Mouse (Mus musculus) lung, postnatal 36 days (tissue): Measurements from ENCODE around the gene Itga9.

Source experiments
- DNase-seq: peaks from one replicate; pipeline ENCODE4 v3.0.0; 2022; ENCODE audit warnings: mixed read lengths

Itga9 gene

DNA sequence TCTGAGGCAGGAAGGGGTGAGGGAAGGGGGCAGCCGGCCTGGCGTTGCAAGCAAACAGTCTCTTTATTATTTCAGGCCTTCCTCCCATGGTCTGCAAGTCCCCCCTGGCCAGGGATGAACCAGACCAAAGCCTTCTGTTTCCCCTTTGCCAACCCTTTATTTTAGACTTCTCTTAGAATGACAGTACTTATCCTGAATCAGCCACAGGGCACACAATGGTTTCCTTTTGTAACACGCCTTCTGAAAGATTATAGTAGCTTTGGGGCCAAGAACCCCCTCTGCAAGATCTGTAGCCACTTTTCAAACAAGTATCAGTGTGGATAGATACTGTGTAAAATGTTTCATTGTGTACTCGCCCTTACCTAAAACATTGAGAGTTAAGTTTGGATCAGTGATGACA, 178.1 kb downstream of the Itga9 start:
- no peak for DNase-seq

DNA sequence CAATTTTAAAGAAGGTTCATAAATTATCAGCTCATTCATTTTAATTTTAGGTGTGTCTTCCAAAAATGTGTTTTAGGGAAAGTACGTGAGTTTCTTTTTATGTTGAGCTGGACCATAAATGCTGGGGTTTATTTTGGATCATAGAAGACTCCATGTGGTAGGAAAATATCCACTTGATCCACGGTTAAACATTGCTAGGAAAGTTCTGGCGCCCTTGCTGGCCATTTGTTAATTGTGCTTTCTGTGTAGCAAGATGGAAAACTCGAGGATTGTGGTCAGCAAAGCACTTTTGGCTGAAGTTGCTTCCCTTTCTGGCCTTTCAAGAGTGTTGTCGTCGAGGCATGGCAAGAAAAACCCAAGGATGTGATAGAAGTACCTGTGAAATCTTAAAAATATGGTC, 179.3 kb downstream of the Itga9 start:
- DNase-seq, result no peak

DNA sequence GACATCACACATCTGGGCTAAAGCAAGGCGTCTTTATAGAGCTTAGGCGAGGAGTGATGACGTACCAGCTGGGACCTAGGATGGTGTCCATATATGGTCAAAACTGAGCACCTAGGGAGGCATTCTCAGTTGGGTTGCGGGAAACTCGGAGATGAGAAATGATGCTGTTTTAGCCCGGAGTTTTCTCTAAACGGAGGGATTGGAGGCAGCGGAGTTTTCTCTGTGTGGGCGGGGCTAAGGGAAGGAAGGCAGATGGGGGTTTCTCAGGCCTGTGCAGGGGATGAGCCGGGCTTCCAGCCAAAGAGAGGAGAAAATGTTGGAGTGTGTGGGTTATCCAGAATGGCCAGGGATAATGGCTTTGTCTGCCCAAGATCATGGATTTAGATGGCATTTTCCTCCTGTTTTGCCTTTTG, 182.4 kb downstream of the Itga9 start:
- DNase-seq, result no peak

DNA sequence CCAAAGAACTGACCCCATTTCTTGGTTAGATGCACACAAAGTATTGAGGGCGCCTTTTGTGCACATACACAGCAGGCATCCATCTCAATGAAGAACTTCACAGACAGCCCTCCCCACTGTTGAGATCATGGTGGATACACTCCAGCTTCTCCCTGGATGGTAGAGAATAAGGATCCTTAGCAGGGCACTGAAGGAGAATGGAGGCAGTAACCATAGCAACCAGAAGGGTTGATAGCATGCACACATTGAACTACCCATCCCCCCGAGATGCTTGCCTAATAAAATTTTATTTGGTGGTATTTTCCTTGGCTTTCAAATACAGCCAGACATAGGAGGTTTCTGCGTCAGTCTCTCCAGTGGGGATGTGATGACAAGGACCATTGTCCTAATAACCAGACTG, 184.7 kb downstream of the Itga9 start:
- DNase-seq, result no peak

DNA sequence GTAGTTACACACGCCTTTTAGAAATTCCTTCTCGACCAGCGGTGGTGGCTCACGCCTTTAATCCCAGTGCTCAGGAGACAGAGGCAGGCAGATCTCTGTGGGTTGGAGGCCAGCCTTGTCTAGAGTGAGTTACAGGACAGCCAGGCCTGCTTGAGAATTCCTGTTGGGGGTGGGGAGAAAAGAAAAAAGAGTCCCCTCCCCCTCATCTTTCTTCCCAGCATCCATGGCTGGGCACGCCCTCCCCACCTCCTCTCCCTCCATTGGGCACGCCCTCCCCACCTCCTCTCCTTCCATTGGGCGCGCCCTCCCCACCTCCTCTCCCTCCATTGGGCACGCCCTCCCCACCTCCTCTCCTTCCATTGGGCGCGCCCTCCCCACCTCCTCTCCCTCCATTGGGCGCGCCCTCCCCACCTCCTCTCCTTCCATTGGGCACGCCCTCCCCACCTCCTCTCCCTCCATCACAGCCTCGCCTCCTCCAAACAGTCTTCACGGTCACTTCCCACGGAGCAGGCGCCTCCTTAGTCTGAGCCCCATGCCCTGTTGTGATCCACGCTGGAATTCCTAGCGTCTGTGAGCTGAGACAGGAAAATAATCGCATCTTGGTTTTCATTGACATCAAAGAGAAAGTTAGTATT, 186.8 kb downstream of the Itga9 start:
- no peak for DNase-seq

DNA sequence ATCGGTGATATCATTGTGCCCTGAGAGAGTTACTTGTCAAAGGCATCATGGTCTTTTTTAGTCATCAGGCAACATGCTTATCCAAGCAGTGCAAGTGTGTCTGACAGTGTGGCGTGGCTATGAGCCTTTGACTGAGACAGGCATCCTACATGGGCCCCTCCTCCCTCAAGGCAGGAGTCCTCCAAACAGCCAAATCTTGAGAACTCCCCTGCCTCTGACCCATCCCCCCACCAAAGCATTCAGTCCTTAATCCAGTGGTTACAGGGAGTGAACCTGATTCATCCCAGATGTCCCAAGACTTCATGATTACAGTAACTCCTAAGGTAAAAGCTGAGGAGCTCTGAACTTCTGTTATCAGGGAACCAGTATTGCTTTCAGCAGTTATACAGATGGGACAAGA, 188.2 kb downstream of the Itga9 start:
- no peak for DNase-seq

DNA sequence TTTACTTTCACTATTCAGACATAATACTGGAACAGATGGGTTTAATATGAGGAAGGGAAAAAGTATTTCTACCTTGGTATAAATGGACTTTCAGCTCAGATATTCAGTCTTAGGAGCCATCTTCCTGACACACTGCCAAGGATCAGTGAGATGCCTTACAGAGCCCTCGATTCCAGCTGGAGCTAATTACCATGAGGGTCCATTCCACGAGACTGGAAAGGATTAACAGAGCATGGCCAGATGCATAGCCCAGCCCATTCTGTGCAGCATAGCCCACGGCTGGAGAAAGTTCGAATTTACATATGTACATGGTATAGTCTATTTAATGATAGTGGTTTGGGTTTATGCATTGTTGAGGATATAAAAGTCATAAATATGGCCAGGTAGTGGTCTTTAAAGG, 188.8 kb downstream of the Itga9 start:
- DNase-seq, result no peak

DNA sequence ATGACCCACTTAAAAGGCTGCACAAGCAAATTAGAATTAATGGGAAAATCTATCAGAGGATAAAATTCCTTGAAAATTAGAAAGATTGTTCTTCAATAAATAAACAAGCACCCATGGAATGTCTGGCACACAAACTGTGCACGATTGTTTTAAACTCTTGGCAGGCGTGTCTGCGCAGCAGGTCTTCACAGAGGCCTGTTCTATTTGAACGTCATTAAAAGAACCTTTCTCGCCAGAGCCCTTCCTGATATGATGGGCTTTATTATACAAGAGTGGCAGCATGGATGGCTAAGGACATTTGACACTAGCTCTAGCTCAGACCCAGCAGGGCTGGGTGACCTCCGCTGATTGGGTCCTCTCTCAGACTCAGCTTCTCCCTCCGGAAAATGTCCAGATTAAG, 192.6 kb downstream of the Itga9 start:
- DNase-seq, result peak; percentile 49

DNA sequence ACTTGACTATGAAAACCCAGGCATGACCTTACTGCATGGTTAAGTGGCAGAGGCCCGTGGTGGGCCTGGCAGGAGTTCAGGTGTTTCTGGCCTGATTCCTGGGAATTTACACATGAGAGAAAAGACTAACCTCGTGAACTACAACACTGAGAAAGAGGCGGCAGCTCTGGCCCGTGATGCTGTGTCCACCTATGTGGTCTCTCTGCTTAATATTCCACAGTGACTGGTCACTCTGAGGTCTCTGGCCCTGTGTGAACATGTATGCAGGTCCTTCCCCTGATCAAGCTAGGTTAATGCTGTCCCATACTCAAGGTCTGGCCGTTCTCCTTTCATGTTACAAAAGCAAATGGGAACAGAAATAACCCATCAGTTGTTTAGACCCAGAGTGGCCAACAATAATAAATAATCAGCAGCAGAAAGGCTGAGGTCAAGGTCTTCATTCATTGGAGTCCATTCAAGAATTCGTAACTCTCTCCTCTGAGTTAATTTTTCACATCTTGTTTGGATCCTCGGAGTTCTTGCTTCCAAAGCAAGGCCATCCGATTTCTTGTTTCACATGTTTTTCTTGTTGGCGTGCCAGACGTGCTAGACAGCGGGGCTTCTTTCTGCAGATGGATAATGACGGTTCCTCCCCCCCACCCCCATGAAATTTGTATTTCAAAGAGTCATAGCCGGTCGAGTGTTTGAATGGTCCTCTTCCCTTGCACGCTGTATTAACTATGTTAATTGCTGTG, 194.9 kb downstream of the Itga9 start:
- DNase-seq, result peak; percentile 62

DNA sequence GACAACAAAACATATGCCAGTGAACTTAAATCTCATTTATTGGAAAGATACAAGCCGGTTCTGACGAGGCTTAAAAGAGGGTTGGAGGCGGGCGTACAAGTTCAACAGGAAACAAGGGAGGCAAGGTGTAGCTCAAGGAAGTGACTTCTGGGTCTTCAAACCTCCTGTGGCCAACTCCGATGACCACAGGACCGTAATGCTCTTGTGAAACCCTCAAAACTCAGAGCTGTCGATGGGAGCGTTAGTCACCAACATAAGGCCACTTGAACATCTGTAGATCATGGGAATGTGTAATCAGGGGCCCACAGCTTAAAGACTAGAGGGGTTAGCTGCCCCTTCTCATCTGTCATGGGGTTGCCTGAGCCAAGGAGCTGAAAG, 195.4 kb downstream of the Itga9 start:
- DNase-seq, result no peak

DNA sequence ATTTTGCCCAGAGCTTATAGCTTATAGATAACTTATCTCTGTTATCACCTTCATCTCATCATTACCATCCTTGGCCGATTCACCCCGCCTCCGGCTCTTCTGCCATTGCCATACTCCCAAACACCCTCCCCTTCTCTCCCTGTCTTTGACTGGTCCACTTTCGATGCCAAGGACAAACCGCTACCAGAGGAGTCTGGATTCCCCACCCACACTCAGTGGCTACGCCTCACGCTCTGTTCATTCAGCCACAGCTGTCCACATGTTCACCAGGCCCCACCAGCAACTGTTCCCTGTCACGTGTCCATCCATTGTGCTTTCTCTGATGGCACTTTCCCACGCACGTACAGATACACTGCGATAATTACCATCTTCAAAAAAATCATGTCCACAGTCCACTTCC, 195.9 kb downstream of the Itga9 start:
- no peak for DNase-seq

DNA sequence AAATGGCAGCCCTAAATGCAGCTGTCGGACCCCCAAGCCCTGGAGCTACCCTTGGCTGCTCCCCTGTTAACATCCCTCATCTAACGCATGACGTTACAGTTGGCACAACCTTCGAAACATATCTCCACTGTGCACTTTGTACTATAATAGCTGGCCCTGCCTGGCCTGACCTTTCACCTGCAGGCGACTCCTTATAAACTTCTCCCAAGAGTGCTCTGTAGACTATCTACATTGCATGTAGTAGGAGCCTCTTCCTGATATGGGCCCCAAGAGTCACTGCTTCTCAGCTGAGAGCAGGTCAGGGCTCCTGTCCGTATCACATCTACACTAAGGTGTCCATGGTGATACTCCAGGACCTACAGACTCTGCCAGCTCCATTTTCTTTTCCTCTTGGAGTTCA, 199.2 kb downstream of the Itga9 start:
- no peak for DNase-seq

DNA sequence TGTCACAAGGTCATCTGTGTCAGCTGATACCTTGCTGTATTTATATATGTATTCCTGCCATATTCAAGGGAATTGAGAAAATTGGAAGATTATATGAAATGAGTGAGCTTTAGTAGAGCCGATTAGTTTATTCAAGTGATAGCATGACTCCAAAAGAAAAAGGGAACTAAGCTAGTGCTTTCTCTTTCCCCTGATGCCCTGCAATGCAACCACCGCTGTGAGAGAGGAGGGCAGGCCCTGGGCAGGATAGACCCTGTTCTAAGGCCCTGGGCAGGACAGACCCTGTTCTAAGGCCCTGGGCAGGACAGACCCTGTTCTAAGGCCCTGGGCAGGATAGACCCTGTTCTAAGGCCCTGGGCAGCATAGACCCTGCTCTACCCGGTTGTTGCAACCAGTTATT, 201.2 kb downstream of the Itga9 start:
- no peak for DNase-seq

DNA sequence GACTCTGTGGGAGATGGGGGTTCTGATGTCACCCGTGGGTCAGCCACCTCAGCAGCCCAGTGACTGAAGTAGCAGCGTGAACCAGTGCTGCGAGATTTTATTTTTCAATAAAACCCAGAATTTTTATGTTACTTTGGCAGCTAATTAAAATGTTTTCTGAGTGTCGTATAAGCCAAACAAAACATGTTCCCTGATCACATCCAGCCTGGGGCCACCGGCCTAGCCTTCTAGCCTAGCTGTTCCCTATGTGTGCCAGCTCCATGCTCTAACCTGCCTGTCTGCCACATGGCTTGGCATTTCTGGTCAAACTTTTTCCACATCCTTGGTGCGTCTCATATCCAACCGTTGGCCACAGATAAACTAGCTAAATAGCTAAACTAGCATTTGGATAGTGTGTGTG, 205.7 kb downstream of the Itga9 start:
- DNase-seq, result peak; percentile 17

DNA sequence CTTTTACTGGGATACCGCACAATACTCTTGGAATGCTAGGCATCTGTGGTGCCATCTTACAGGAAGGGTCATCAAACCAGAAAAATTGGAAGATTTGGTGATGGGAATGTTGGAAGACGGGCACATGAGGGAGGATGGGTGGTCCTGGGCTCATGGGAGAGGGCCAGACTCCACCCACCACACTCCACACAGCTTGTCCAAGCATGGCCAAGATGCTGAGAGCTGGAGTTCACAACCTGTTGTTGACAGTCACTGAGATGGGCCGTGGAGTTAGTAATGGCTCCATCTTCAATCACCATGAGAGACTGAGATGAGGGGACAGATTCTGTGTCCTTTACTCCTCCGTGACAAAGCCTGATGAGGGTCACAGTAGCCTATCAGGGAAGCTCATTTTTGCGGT, 207.0 kb downstream of the Itga9 start:
- DNase-seq, result no peak

DNA sequence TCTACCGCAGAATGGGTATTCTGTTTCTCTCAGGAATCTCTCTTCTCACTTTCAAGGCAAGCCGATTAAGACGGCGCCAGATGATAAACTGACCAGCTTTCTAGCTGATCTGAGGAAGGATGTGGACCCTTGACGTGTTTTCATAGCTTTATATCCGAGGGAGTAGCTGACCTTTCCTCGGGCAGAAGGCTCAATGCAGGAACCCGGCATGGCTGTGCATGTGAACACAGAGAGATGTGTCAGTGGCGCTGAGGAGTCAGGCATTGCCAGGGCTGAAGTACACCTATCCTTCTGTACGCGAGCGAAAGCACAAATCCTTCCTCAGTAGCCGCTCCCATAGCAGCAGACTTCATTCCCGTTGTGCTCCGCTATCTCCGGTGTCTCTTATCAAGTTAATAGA, 207.6 kb downstream of the Itga9 start:
- DNase-seq, result no peak

DNA sequence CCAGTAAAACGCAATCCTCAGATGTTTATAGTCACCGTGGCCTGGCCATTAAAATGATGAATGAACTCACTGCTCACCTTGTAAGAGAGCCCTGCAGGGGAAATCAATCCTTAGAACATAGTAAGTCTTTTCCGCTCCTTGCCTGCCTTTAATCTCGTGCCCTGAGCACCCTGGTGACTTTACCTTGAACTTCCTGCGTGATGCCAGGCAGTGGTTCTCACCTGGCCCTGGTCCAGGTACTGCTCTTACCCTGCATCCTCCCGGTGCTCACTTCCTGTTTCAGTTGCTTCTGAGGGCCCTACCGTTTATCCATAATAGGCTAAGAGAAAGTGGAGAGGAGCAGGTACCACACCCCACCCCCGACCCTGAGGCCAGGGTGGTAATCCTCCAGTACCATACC, 208.0 kb downstream of the Itga9 start:
- no peak for DNase-seq

DNA sequence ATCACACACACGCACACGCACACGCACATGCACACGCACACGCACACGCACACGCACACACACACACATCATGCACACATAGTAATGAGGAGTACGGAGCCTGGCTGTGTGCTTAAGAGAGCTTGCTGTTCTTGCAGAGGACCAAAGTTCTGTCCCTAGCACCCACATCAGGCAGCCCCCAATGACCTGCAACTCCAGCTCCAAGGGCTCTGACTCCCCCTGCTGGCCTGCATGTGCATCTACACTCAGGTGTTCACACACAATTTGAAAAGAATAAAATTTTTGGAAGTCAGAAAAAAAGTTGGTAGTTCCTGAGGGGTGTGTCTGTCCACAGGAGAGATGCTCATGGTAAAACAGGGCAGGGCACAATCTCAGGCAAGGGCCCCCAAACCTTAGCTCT, 209.1 kb downstream of the Itga9 start:
- DNase-seq, result no peak

DNA sequence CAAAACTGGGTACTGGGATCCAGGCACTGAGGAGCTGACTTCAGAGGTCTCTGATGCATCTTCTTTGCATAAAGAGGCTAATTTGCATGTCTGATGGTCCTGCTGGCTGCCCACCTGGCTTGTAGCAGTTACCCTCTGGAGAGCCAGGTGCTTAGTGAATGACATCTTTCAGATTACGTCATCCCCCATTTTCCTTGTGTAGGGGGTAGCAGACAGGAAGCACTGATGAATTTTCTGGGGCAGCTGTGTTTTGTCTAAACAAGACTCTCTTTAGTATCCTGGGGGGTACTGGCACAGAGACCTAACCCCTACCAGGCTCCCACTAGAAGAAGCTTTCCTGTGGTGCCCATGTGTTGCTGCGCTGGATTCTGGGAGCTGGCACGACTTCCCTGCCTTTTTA, 212.0 kb downstream of the Itga9 start:
- no peak for DNase-seq

DNA sequence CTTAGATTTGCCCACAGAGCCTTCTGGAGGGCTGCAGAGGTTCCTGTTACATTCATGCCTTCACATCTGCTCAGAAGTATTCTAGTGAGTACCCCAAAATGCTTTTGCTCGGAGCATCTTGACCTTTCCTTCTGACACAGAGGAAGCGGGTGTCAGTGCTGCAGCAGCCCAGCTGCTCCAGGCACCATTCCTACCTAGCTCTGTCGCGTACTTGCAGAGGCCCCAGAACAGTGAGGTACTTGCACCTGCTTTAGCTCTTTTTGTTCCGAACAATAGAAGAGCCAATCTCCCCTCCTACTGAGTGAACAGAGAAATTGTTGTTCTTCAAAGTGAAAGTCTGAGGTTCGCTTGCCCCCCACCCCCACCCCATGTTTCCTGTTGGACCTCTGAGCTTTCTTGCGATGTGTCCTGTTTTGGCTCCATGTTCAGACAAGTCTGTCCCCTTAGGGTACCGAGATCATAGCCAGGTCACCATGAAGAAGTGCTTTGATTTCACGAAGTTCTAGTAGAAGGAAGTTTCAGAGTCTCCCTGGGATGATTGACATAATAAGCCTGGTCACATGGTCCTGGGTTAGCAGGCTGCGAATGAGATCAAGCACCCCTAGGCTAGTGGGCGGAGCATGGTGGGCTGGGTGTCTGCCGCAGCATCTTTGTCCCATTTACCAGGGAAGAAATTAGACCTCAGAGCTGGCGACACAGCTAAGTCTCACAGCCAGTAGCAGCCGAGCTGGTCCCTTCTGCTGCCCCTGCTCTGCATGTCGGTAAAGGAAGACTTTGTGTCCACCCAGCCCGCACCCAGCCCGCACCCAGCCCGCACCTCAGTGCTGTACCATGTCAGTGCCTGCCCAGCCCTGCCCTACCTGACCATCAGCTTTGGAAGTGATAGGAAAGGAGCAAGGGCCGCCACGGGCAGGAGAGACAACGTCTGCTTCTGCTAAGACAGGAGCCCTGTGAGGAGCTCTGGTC, 215.0 kb downstream of the Itga9 start:
- peak; percentile 68 for DNase-seq

DNA sequence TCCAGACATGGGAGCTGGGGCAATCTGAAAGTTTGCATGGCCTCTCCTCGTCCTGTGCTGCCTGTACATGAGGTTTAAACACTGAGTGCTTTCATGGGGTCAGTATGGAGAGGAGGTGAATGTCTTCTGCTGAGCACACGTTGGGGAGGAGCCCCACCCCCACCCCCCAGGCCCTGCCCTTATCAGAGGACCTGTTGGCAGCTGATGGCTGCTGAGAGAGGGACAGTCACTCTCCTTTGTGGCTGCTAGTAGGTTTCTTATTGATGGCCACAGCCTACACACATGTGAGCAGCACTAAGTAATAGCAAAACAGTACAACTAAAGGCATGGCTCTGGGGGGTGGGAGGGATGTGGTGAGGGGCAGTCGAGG, 215.7 kb downstream of the Itga9 start:
- no peak for DNase-seq

DNA sequence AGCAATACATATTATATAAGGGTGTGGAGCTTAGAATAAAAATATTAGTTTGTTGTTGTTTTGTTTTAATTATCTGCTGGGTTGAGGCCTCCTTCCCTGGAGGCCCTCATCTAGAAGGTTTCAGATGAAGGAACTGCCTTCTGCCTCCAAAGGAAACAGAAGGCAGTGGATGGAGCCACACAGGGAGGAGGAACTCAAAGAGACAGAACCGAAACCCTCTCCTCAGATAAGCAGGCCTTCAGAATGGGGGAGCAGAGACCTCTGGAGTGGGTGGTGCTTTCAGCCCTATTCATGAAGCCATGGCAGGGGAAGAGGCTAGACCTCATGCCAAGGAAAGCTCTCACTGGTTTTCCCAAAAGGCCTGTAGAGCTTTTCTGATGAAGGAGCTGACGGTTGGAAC, 216.1 kb downstream of the Itga9 start:
- DNase-seq, result no peak

DNA sequence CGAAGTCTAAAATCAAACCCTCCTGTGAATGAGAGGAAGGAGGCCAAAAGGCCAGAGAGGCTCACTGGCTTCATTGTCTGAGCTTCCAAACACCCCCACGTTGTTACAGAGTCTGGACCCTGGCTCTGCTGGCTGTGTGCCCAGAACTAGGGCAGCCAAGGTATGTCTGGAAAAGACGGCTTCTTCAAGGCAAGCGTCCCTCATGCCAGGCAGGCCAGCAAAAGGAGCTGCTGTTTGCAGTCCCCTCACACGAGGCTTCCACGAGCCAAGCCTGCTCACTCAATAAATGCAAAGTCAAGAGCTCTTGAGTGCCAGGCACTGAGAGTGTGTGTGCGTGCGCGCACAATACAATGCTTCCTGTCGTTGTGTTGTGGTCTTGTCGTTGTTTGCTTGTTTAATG, 224.6 kb downstream of the Itga9 start:
- peak; percentile 51 for DNase-seq

DNA sequence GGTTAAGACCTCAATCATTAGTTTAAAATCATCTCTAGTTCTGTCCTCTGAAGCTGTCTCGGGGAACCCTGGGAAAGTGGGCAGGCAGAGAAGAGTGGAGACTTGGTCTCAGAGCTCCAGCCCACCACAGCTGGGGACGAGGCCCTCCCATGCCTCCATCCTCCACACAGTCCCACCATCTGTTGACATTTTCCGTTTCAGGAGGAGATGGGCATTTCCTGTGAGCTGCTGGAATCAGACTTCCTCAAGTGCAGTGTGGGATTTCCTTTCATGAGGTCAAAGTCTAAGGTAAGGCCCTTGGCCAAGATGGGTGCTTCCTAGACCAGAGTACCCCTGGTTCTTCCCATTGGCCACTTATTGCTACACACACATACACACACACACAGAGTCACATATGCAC, 226.0 kb downstream of the Itga9 start:
- DNase-seq, result no peak
